Mouse (Mus musculus) lung, embryonic 15.5 days (tissue): ENCODE data around the gene Cep112. TPM values are rescaled to one million over a fixed set of nuclear protein-coding genes. Genes with fewer than 3 reads are reported as not detected.
A peak's percentile ranks its signal among the peaks of the same experiment; 100 is the strongest.

Source experiments
- ATAC-seq: fragments of 200-750 bp; cut with Nextera tagmentation; 2 replicates; pipeline ENCODE4 v1.8.0; 2017; ENCODE audit warnings: moderate number of reproducible peaks, borderline replicate concordance; ENCODE audit not compliant: low FRiP score, low TSS enrichment; ENCODE audit errors: extremely low read depth
- H3K27ac ChIP-seq: fragments of 300-500 bp; sonication (generic); 2 replicates; pipeline ENCODE4 v1.5.1; 2015; ENCODE audit warnings: moderate library complexity, mild to moderate bottlenecking, inconsistent platforms
- H3K27me3 ChIP-seq: fragments of 300-500 bp; sonication (generic); 2 replicates; pipeline ENCODE4 v1.6.1; 2015; ENCODE audit warnings: inconsistent platforms
- H3K36me3 ChIP-seq: fragments of 300-500 bp; sonication (generic); 2 replicates; pipeline ENCODE4 v1.6.1; 2015; ENCODE audit warnings: inconsistent platforms
- H3K4me1 ChIP-seq: fragments of 300-500 bp; sonication (generic); 2 replicates; pipeline ENCODE4 v1.6.1; 2015; ENCODE audit warnings: inconsistent platforms
- H3K4me2 ChIP-seq: fragments of 300-500 bp; sonication (generic); 2 replicates; pipeline ENCODE4 v1.6.1; 2015; ENCODE audit warnings: inconsistent platforms, mild to moderate bottlenecking, moderate library complexity
- H3K4me3 ChIP-seq: fragments of 300-500 bp; sonication (generic); 2 replicates; pipeline ENCODE4 v1.5.1; 2015; ENCODE audit warnings: mild to moderate bottlenecking, inconsistent platforms
- H3K9ac ChIP-seq: fragments of 300-500 bp; sonication (generic); 2 replicates; pipeline ENCODE4 v1.6.1; 2015; ENCODE audit warnings: inconsistent platforms
- H3K9me3 ChIP-seq: fragments of 300-500 bp; sonication (generic); 2 replicates; pipeline ENCODE4 v1.6.1; 2016; ENCODE audit warnings: inconsistent platforms
- WGBS: fragments of 180-500 bp; shearing (Covaris S2); methylation state at CpG from one replicate; pipeline ENCODE4 v1.1.7; 2015; 5-methylcytosine and 5-hydroxymethylcytosine counted together
- polyA plus RNA-seq: library from polyadenylated mRNA; unstranded; fragments of >200 nt; fragmentation: Nextera tagmentation; extraction: Ambion mirVana; gene quantifications from 2 replicates; pipeline ENCODE4 v1.2.1, GENCODE M21; 2015

Cep112 gene
- polyA plus RNA-seq, 1 experiment from 2014 or later = 19.4 TPM

- H3K4me3 ChIP-seq = no peak overlapping the region
- WGBS = 60% methylated on average over 9 of the region's 9 CpGs
- H3K27ac ChIP-seq = no peak overlapping the region
- H3K4me2 ChIP-seq = no peak overlapping the region
- ATAC-seq = no peak
- H3K27me3 ChIP-seq = no peaks in the 10 kb centered on the region
- H3K36me3 ChIP-seq = no peaks in the 10 kb centered on the region
- H3K9me3 ChIP-seq = no peaks in the 10 kb centered on the region
- no peak overlapping the region for H3K9ac ChIP-seq
- no peaks in the 10 kb centered on the region for H3K4me1 ChIP-seq
These were observed 196.5 kb downstream of the Cep112 start for GRCm38 (mm10) chr11:108621434-108621901.

- H3K4me3 ChIP-seq = no peak overlapping the region
- ATAC-seq = no peak
- H3K27me3 ChIP-seq = no peaks in the 10 kb centered on the region
- no peaks in the 10 kb centered on the region for H3K36me3 ChIP-seq
- no peak overlapping the region for H3K27ac ChIP-seq
- H3K4me1 ChIP-seq = no peaks in the 10 kb centered on the region
- no peak overlapping the region for H3K9ac ChIP-seq
- no peaks in the 10 kb centered on the region for H3K9me3 ChIP-seq
- no peak overlapping the region for H3K4me2 ChIP-seq
- WGBS = 76% methylated on average over 5 of the region's 5 CpGs
These were observed 200.7 kb downstream of the Cep112 start for GRCm38 (mm10) chr11:108625546-108626232.

GRCm38 (mm10) chr11:108637780-108638179 lies 212.8 kb downstream of the Cep112 start:
- ATAC-seq = no peak
- 84% methylated on average over 2 of the region's 2 CpGs for WGBS
- Histone ChIP-seq H3K36me3 (no peaks in the 10 kb centered on the region), H3K4me3 (no peak overlapping the region), H3K4me1 (no peaks in the 10 kb centered on the region), H3K27me3 (no peaks in the 10 kb centered on the region), H3K4me2 (no peak overlapping the region), H3K9me3 (no peaks in the 10 kb centered on the region), H3K9ac (no peak overlapping the region), H3K27ac (no peak overlapping the region)

- H3K36me3 ChIP-seq = no peaks in the 10 kb centered on the region
- WGBS = 48% methylated on average over 2 of the region's 2 CpGs
- H3K4me1 ChIP-seq = no peaks in the 10 kb centered on the region
- no peak overlapping the region for H3K4me3 ChIP-seq
- no peak overlapping the region for H3K9ac ChIP-seq
- no peak overlapping the region for H3K27ac ChIP-seq
- no peak for ATAC-seq
- H3K27me3 ChIP-seq = no peaks in the 10 kb centered on the region
- H3K9me3 ChIP-seq = no peaks in the 10 kb centered on the region
- no peak overlapping the region for H3K4me2 ChIP-seq
These were observed 230.6 kb downstream of the Cep112 start for GRCm38 (mm10) chr11:108655574-108655973.

GRCm38 (mm10) chr11:108682014-108682413 lies 257.0 kb downstream of the Cep112 start:
- no peak overlapping the region for H3K27ac ChIP-seq
- no peaks in the 10 kb centered on the region for H3K4me1 ChIP-seq
- no peaks in the 10 kb centered on the region for H3K36me3 ChIP-seq
- H3K4me3 ChIP-seq = no peak overlapping the region
- H3K9ac ChIP-seq = no peak overlapping the region
- ATAC-seq = no peak
- H3K4me2 ChIP-seq = no peak overlapping the region
- no peaks in the 10 kb centered on the region for H3K9me3 ChIP-seq
- 84% methylated on average over 3 of the region's 3 CpGs for WGBS
- H3K27me3 ChIP-seq = no peaks in the 10 kb centered on the region

- no peaks in the 10 kb centered on the region for H3K9me3 ChIP-seq
- no peak overlapping the region for H3K4me2 ChIP-seq
- H3K27me3 ChIP-seq = no peaks in the 10 kb centered on the region
- no peak overlapping the region for H3K4me3 ChIP-seq
- no peaks in the 10 kb centered on the region for H3K4me1 ChIP-seq
- H3K9ac ChIP-seq = no peak overlapping the region
- H3K36me3 ChIP-seq = no peaks in the 10 kb centered on the region
- WGBS = 73% methylated on average over 4 of the region's 4 CpGs
- no peak overlapping the region for H3K27ac ChIP-seq
- no peak for ATAC-seq
These were observed 271.6 kb downstream of the Cep112 start for GRCm38 (mm10) chr11:108696563-108696962.

GRCm38 (mm10) chr11:108752301-108752700 lies 327.3 kb downstream of the Cep112 start:
- ATAC-seq = peak; percentile 67; the same call in 1 of the 2 replicates
- peak overlapping the region; percentile 73 for H3K27ac ChIP-seq
- peak overlapping the region; percentile 22; the same call in 1 of the 2 replicates for H3K4me2 ChIP-seq
- H3K36me3 ChIP-seq = no peaks in the 10 kb centered on the region
- H3K9me3 ChIP-seq = no peaks in the 10 kb centered on the region
- 10% methylated on average over 7 of the region's 7 CpGs for WGBS
- H3K9ac ChIP-seq = no peak overlapping the region; the same call in 1 of the 2 replicates
- no peaks in the 10 kb centered on the region for H3K27me3 ChIP-seq
- no peak overlapping the region for H3K4me3 ChIP-seq
- peaks cover 53% of the 10 kb centered on the region for H3K4me1 ChIP-seq

- no peak overlapping the region; the same call in 1 of the 2 replicates for H3K27ac ChIP-seq
- ATAC-seq = no peak
- no peaks in the 10 kb centered on the region for H3K9me3 ChIP-seq
- no peak overlapping the region for H3K4me2 ChIP-seq
- H3K4me3 ChIP-seq = no peak overlapping the region
- no peak overlapping the region for H3K9ac ChIP-seq
- peaks cover 57% of the 10 kb centered on the region for H3K4me1 ChIP-seq
- H3K27me3 ChIP-seq = no peaks in the 10 kb centered on the region
- WGBS = 87% methylated on average over 2 of the region's 2 CpGs
- H3K36me3 ChIP-seq = no peaks in the 10 kb centered on the region
These were observed 327.8 kb downstream of the Cep112 start for GRCm38 (mm10) chr11:108752765-108753164.

- no peak overlapping the region for H3K4me2 ChIP-seq
- no peak for ATAC-seq
- 60% methylated on average over 7 of the region's 7 CpGs for WGBS
- no peaks in the 10 kb centered on the region for H3K27me3 ChIP-seq
- H3K9ac ChIP-seq = no peak overlapping the region
- H3K4me1 ChIP-seq = peaks cover 62% of the 10 kb centered on the region
- no peaks in the 10 kb centered on the region for H3K9me3 ChIP-seq
- no peak overlapping the region for H3K4me3 ChIP-seq
- no peak overlapping the region for H3K27ac ChIP-seq
- no peaks in the 10 kb centered on the region for H3K36me3 ChIP-seq
These were observed 328.6 kb downstream of the Cep112 start for GRCm38 (mm10) chr11:108753361-108754240.

GRCm38 (mm10) chr11:108757211-108757610 lies 332.2 kb downstream of the Cep112 start:
- Histone ChIP-seq H3K27me3 (no peaks in the 10 kb centered on the region), H3K27ac (no peak overlapping the region), H3K4me1 (peaks cover 29% of the 10 kb centered on the region), H3K4me2 (no peak overlapping the region), H3K9ac (no peak overlapping the region), H3K36me3 (no peaks in the 10 kb centered on the region), H3K9me3 (no peaks in the 10 kb centered on the region), H3K4me3 (no peak overlapping the region)
- WGBS = 61% methylated on average over 2 of the region's 2 CpGs
- no peak for ATAC-seq

GRCm38 (mm10) chr11:108757626-108758430 lies 332.8 kb downstream of the Cep112 start:
- 39% methylated on average over 6 of the region's 6 CpGs for WGBS
- Histone ChIP-seq H3K4me3 (no peak overlapping the region), H3K36me3 (no peaks in the 10 kb centered on the region), H3K4me2 (no peak overlapping the region), H3K27ac (no peak overlapping the region), H3K9me3 (no peaks in the 10 kb centered on the region), H3K4me1 (peaks cover 26% of the 10 kb centered on the region), H3K9ac (no peak overlapping the region), H3K27me3 (no peaks in the 10 kb centered on the region)
- no peak for ATAC-seq
